Mouse (Mus musculus) forebrain, embryonic 13.5 days (tissue): Measurements from ENCODE around the gene Uvrag. TPM values are rescaled to one million over a fixed set of nuclear protein-coding genes. Genes with fewer than 3 reads are reported as not detected.
"Not testable (repeated sequence)": the region's sequence is repeated elsewhere in the genome, so short reads cannot be mapped to it uniquely, and the experiment has no call there.

Source experiments
- ATAC-seq: fragments of 200-750 bp; cut with Nextera tagmentation; 2 replicates; pipeline ENCODE4 v1.8.0; 2017
- H3K27ac ChIP-seq: fragments of 300-500 bp; sonication (generic); 2 replicates; pipeline ENCODE4 v1.5.1; 2015; ENCODE audit warnings: inconsistent platforms, mild to moderate bottlenecking, moderate library complexity
- H3K27me3 ChIP-seq: fragments of 300-500 bp; sonication (generic); 2 replicates; pipeline ENCODE4 v1.6.1; 2015; ENCODE audit warnings: mild to moderate bottlenecking, inconsistent platforms
- H3K36me3 ChIP-seq: fragments of 300-500 bp; sonication (generic); 2 replicates; pipeline ENCODE4 v1.6.1; 2015; ENCODE audit warnings: mild to moderate bottlenecking, inconsistent platforms; ENCODE audit not compliant: poor library complexity, severe bottlenecking
- H3K4me1 ChIP-seq: fragments of 300-500 bp; sonication (generic); 2 replicates; pipeline ENCODE4 v1.6.1; 2015; ENCODE audit warnings: inconsistent platforms
- H3K4me2 ChIP-seq: fragments of 300-500 bp; sonication (generic); 2 replicates; pipeline ENCODE4 v1.6.1; 2015; ENCODE audit warnings: inconsistent platforms, mild to moderate bottlenecking, moderate library complexity
- H3K4me3 ChIP-seq: fragments of 300-500 bp; sonication (generic); 2 replicates; pipeline ENCODE4 v1.5.1; 2015; ENCODE audit warnings: mild to moderate bottlenecking, inconsistent platforms
- H3K9ac ChIP-seq: fragments of 300-500 bp; sonication (generic); 2 replicates; pipeline ENCODE4 v1.6.1; 2015; ENCODE audit warnings: mild to moderate bottlenecking, inconsistent platforms
- H3K9me3 ChIP-seq: fragments of 300-500 bp; sonication (generic); replicated peaks from 2 replicates; pipeline ENCODE4 v1.6.1; 2016; ENCODE audit warnings: inconsistent platforms
- WGBS: fragments of 180-500 bp; shearing (Covaris S2); methylation state at CpG from one replicate; pipeline ENCODE4 v1.1.7; 2015; 5-methylcytosine and 5-hydroxymethylcytosine counted together
- polyA plus RNA-seq: library from polyadenylated mRNA; unstranded; fragments of >200 nt; fragmentation: Nextera tagmentation; extraction: Ambion mirVana; gene quantifications from 2 replicates; pipeline ENCODE4 v1.2.1, GENCODE M21; 2015

The Uvrag gene
- polyA plus RNA-seq, 1 experiment from 2014 or later, result 13.6 TPM

DNA sequence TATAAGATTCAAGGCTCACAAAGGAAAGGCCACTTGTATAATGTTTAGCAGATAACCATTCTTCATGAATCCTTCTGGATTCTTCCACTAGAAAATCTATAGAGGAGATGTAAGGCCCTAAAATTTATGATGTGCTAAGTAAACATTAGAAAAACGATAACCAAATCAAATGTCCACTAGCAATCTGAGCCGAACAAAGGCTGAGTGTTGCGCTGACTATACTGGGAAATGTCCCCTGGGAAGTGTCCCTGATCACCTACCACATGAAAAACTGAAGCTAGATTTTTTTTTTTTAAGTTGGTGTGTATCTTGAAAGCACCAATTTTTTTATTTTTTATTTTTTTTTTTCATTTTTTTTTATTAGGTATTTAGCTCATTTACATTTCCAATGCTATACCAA is 76.1 kb downstream of the Uvrag start:
- WGBS, result 81% methylated on average over 3 of the region's 3 CpGs
- H3K36me3 ChIP-seq, result no peaks in the 10 kb centered on the region
- H3K27me3 ChIP-seq, result no peaks in the 10 kb centered on the region
- ATAC-seq, result no peak
- no peak overlapping the region for H3K9ac ChIP-seq
- H3K27ac ChIP-seq, result no peak overlapping the region
- peaks cover 4% of the 10 kb centered on the region for H3K4me1 ChIP-seq
- H3K4me2 ChIP-seq, result no peak overlapping the region
- no peaks in the 10 kb centered on the region for H3K9me3 ChIP-seq
- no peak overlapping the region for H3K4me3 ChIP-seq

DNA sequence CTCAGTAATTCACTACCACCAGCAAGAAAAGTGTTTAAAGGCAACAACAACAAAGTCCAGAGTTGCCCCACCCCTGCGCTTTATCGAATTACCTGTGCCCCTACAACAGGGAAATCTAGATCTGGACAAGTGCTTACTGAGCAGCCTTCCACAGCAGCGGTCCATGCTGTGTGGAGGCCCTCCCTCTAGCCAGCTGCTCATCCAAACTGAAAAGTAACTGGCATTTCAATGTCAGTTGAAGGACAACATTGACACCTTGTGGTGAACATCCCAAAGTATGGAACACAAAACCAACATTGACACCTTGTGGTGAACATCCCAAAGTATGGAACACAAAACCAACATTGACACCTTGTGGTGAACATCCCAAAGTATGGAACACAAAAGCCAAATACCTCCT is 78.7 kb downstream of the Uvrag start:
- H3K9ac ChIP-seq, H3K9me3 ChIP-seq, H3K27ac ChIP-seq, H3K4me2 ChIP-seq, H3K4me1 ChIP-seq, H3K36me3 ChIP-seq, ATAC-seq, H3K27me3 ChIP-seq, H3K4me3 ChIP-seq: not testable (repeated sequence)
- WGBS, result 91% methylated on average over 3 of the region's 3 CpGs

DNA sequence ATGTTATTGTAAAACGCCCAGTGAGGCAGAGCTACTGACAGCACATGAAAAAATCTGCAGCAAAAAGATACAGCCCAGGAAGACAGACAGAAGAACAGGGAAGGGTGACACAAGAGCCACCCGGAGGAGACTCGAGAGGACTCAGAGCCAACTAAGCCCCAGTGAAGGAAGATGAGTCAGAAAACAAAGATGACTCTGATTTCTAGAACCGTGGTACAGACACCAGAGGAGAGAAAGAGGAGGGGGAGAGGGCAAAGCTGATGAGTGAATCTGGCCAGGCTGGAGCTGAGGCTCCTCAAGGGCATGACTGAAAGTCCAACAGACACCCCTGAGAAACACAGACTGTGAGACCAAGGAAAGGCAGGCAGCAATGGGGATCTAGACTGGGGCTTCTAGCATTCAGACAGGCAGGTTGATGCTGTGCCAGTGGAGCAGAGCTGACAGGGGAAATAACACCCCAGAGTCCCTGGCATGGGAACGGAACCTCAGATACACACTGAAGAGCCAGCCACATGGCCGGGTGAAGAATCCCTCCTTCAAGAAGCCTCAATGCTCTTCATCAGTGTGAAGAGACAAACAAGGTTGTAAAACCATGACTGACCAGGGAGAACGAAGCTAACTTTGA is 79.8 kb downstream of the Uvrag start:
- Histone ChIP-seq H3K36me3 (no peaks in the 10 kb centered on the region), H3K9me3 (no peaks in the 10 kb centered on the region), H3K4me3 (no peak overlapping the region), H3K4me2 (no peak overlapping the region), H3K4me1 (peaks cover 4% of the 10 kb centered on the region), H3K27me3 (no peaks in the 10 kb centered on the region), H3K9ac (no peak overlapping the region), H3K27ac (no peak overlapping the region)
- WGBS, result 87% methylated on average over 7 of the region's 7 CpGs
- ATAC-seq, result no peak

DNA sequence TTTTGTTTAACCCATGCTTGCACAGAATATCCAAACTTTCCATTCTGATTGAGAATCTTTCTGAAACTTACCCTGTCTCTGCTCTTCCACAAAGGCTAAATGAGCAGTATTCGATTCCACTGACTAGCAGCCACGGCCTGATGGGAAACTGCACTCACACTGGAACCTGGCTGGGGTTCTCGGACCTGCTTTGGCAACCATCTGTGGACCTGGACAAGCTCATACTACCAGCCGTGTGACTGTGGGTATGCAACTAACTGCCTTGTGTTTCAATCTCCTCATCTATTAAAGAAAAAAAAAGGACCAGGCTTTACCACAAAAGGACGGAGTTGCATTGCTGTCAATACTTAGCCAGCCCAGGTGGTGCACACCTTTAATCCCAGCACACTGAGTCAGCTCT is 80.5 kb downstream of the Uvrag start:
- no peak for ATAC-seq
- Histone ChIP-seq H3K4me1 (peaks cover 4% of the 10 kb centered on the region), H3K9me3 (no peaks in the 10 kb centered on the region), H3K27me3 (no peaks in the 10 kb centered on the region), H3K36me3 (no peaks in the 10 kb centered on the region), H3K4me3 (no peak overlapping the region), H3K27ac (no peak overlapping the region), H3K4me2 (no peak overlapping the region), H3K9ac (no peak overlapping the region)
- WGBS, result 87% methylated on average over 5 of the region's 5 CpGs

DNA sequence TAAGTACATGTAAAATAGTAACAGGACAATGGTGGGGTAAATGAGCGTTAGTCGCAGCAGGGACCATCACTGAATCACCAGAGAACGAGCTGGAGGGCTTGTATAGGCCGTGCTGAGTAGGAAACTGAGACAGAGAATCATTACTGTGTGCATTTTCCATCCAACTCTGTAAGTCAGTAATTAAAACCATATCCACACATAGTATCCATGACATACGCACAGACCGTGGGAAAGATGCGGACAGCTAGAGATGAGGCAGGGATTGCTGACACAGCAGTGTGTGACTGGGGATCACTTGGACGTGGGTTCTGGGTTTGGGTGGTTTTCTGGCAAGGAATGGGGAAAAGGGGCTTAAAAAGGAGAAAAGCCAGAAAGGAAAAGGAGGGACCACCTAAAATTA is 81.0 kb downstream of the Uvrag start:
- Histone ChIP-seq H3K9ac (no peak overlapping the region), H3K36me3 (no peaks in the 10 kb centered on the region), H3K4me1 (no peaks in the 10 kb centered on the region), H3K4me2 (no peak overlapping the region), H3K9me3 (no peaks in the 10 kb centered on the region), H3K27ac (no peak overlapping the region), H3K27me3 (no peaks in the 10 kb centered on the region), H3K4me3 (no peak overlapping the region)
- WGBS, result 89% methylated on average over 8 of the region's 8 CpGs
- ATAC-seq, result no peak

DNA sequence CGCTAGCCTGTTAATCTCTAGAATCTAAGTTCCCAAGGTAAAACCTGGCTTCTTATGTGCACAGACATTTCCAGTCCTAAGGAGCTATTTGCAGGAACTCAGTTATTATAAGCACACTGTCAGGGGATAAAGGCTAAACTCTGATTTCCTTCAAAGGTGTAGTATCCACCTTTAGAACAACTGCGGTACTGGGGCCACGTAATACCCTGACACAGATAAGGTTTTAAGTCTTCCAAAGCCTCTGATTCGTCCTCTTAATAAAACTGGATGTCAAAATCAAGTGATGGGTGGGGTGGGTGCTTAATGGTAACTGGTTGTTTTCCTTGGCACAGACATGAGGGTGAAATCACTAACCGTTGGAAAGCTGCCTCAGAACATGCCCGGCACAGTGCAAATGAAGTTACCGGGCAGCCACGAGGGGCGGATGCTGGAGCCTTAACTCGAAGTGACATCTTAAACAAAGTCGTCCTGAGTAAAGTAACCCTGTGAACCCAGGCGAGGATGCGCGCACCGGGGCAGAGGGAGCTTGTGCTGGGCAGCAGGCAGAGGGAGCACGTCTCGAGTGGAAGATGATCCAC is 83.8 kb downstream of the Uvrag start:
- ATAC-seq, result no peak
- Histone ChIP-seq H3K9ac (no peak overlapping the region), H3K4me3 (no peak overlapping the region), H3K4me2 (no peak overlapping the region), H3K36me3 (no peaks in the 10 kb centered on the region), H3K9me3 (no peaks in the 10 kb centered on the region; the same call in 1 of the 2 replicates), H3K27me3 (no peaks in the 10 kb centered on the region), H3K27ac (no peak overlapping the region), H3K4me1 (no peaks in the 10 kb centered on the region)
- 93% methylated on average over 17 of the region's 17 CpGs for WGBS

DNA sequence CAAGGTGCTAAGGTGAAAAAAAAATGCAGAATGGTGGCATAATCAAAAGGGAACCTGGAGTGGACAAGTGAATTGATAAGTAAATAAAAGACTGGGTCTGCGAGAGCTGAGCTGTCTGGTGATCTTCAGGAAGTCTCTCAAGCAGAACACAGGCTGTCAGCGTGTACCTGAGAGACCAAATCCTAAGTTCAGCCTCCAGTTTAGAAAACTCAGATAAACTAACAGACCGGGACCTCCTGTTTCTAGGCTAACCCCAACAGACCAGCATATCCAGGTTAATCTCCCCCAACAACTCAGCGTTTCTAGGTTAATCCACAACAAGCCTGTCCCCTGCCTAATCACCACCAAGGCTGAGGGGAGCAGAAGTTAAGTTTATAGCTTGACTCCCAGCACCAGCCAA is 87.3 kb downstream of the Uvrag start:
- Histone ChIP-seq H3K27ac (no peak overlapping the region), H3K9me3 (no peaks in the 10 kb centered on the region; the same call in 1 of the 2 replicates), H3K4me3 (no peak overlapping the region), H3K27me3 (no peaks in the 10 kb centered on the region), H3K9ac (no peak overlapping the region), H3K4me2 (no peak overlapping the region), H3K4me1 (peaks cover 16% of the 10 kb centered on the region), H3K36me3 (no peaks in the 10 kb centered on the region)
- 87% methylated on average over 4 of the region's 4 CpGs for WGBS
- ATAC-seq, result no peak

DNA sequence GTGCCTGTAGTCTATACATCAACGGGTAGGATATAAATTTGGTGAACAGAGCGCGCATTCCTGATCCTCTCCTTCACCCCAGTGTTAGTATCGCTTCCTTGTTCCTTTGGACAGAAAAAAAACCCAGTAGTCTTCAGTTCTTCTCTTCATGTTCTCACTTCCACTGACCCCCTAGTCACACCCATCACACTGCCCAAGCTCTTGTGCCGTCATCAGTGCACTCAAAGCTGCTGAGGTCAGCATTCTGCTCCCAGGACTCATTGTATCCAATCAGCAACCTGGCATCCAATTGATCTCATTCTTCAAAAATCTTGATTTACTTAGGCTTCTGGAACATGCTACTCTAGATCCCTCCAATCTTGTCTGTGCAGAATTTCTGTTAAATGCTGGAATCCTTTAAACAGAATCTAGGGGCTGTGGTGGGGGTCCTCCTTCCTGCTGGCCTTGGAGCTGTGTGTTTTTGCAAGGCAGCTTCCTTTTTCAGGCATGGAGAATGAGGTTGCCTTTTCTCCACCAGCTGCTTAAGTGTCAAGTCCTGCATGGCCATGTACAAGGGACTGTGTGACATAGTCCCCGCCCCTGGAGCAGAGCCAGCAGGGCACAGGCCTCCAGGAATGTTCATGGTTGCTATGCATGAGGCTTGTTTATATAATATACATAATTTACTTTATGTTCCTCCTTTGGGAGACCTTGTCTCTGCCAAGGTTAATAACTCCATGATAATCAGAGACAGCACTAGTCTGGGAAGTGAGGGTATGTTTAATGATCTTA is 88.3 kb downstream of the Uvrag start:
- no peak overlapping the region for H3K27ac ChIP-seq
- no peaks in the 10 kb centered on the region; the same call in 1 of the 2 replicates for H3K9me3 ChIP-seq
- no peak overlapping the region for H3K4me2 ChIP-seq
- WGBS, result 92% methylated on average over 6 of the region's 6 CpGs
- no peak overlapping the region for H3K4me3 ChIP-seq
- no peak overlapping the region for H3K9ac ChIP-seq
- H3K36me3 ChIP-seq, result no peaks in the 10 kb centered on the region
- ATAC-seq, result no peak
- H3K4me1 ChIP-seq, result peaks cover 16% of the 10 kb centered on the region
- H3K27me3 ChIP-seq, result no peaks in the 10 kb centered on the region

DNA sequence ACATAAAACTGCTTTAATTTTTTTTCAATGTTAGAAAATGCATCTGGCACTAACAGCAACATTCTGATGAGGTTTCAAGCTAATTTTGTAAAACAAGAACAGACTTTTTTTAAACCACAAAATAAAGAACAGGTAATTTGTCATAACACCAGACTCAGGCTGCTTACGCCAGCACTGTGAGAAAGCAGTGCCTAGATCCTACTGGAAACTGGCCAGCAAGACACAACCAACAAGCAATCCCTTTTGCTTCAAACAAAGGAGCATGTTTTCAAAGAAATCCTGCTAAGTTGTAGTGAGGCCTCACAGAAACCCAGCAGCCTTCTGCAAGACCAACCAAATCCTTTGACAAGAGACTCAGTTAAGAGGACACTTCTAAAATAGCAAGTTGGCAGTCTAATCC is 90.1 kb downstream of the Uvrag start:
- ATAC-seq, result no peak

DNA sequence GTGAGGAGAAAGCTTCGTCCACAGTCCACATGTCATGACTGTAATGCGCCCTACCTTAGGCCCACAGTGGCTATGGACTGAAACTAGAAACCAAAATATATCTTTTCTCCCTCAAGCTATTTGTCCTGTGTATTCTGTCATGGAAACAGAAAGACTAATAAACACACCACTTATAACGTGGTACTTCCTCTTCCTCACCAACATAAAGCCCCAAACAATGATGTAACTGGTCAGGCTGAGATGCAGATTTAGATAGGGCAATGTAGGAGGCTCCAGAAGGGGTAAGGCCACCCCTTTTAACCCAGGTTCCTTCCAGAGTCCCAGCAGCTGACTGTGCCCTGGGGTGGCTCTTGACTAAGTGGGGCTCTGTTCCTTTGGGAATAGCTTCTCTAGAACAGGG is 91.0 kb downstream of the Uvrag start:
- no peaks in the 10 kb centered on the region; the same call in 1 of the 2 replicates for H3K9me3 ChIP-seq
- ATAC-seq, result no peak
- no peak overlapping the region for H3K9ac ChIP-seq
- whole genome bisulfite sequencing, result 90% methylated on average over 3 of the region's 3 CpGs
- H3K4me1 ChIP-seq, result peaks cover 27% of the 10 kb centered on the region
- H3K27ac ChIP-seq, result no peak overlapping the region
- H3K4me3 ChIP-seq, result no peak overlapping the region
- no peaks in the 10 kb centered on the region for H3K36me3 ChIP-seq
- H3K4me2 ChIP-seq, result no peak overlapping the region
- H3K27me3 ChIP-seq, result no peaks in the 10 kb centered on the region

More for the DNA sequence above, 90.1 kb downstream of the Uvrag start:
- H3K27me3 ChIP-seq, result no peaks in the 10 kb centered on the region
- no peaks in the 10 kb centered on the region; the same call in 1 of the 2 replicates for H3K9me3 ChIP-seq
- peak overlapping the region; percentile 65 for H3K27ac ChIP-seq
- 31% methylated on average over 1 of the region's 1 CpGs for WGBS
- peaks cover 27% of the 10 kb centered on the region for H3K4me1 ChIP-seq
- no peak overlapping the region for H3K4me3 ChIP-seq
- H3K4me2 ChIP-seq, result no peak overlapping the region
- no peak overlapping the region for H3K9ac ChIP-seq
- no peaks in the 10 kb centered on the region for H3K36me3 ChIP-seq

DNA sequence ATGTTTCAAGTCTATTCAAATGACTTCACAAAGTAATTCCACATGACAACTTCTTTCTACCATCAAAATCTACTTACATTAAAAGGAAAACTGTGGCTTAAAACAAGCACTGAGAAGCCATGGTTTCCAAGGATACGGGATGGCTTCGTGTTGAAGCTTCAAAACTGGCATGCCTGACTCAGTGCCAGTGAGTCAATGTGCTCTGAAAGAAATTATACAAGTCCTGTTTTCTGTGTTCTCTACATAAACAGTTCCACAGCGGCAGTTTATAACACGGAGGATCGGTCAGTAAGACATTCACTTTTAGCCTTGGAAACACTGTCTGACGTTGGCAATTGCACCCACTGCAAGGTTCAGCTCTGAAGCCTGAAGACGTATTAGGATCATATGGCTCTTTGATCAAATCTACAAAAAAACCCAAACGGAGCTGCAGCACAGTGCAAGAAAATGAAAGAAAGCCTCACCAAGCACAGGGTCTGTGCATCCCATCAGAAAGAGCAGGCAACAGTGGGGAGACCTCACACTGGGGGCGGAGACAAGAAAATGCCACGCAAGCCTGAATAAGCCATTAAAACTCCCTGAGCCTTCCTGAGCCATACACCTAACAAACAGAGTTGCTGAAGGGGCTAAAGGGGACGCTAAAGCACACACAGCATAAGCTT is 94.3 kb downstream of the Uvrag start:
- Histone ChIP-seq H3K27me3 (no peaks in the 10 kb centered on the region), H3K36me3 (no peaks in the 10 kb centered on the region), H3K4me2 (no peak overlapping the region)

DNA sequence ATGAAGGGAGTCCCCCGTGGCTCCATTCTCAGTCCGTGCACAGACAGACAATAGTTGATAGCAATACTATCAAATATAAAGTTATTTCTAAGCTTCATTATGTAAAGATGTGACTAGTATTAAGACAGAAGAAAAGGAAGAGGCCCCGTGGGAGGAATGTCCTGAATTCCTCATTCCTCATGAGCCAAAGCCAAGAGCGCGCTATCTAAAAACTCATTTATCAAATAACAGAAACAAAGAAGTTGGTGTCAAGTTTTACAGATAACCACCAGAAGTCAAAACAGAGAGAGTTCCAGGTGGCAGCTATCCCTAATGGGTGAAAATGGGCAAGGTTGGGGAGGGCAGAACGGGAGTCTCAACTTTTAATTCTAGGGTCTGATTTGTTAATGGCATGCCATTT is 95.4 kb downstream of the Uvrag start:
- Histone ChIP-seq H3K4me1 (peaks cover 23% of the 10 kb centered on the region), H3K27me3 (no peaks in the 10 kb centered on the region), H3K4me3 (no peak overlapping the region), H3K36me3 (no peaks in the 10 kb centered on the region), H3K4me2 (no peak overlapping the region), H3K9me3 (no peaks in the 10 kb centered on the region), H3K27ac (no peak overlapping the region), H3K9ac (no peak overlapping the region)
- 87% methylated on average over 6 of the region's 6 CpGs for WGBS
- ATAC-seq, result no peak

More for the DNA sequence above, 94.3 kb downstream of the Uvrag start:
- no peak for ATAC-seq
- Histone ChIP-seq H3K9me3 (no peaks in the 10 kb centered on the region), H3K4me3 (no peak overlapping the region), H3K4me1 (peaks cover 33% of the 10 kb centered on the region), H3K27ac (no peak overlapping the region), H3K9ac (no peak overlapping the region)
- WGBS, result 56% methylated on average over 11 of the region's 11 CpGs
